Mouse (Mus musculus) right cerebral cortex, postnatal 4 days (tissue): ENCODE measurements around the gene Ubxn2a.
"Not testable (repeated sequence)": the region's sequence is repeated elsewhere in the genome, so short reads cannot be mapped to it uniquely, and the experiment has no call there.

Experiments used
- DNase-seq: peaks from one replicate; pipeline ENCODE4 v3.0.0-alpha.2; 2022

Ubxn2a gene

DNA sequence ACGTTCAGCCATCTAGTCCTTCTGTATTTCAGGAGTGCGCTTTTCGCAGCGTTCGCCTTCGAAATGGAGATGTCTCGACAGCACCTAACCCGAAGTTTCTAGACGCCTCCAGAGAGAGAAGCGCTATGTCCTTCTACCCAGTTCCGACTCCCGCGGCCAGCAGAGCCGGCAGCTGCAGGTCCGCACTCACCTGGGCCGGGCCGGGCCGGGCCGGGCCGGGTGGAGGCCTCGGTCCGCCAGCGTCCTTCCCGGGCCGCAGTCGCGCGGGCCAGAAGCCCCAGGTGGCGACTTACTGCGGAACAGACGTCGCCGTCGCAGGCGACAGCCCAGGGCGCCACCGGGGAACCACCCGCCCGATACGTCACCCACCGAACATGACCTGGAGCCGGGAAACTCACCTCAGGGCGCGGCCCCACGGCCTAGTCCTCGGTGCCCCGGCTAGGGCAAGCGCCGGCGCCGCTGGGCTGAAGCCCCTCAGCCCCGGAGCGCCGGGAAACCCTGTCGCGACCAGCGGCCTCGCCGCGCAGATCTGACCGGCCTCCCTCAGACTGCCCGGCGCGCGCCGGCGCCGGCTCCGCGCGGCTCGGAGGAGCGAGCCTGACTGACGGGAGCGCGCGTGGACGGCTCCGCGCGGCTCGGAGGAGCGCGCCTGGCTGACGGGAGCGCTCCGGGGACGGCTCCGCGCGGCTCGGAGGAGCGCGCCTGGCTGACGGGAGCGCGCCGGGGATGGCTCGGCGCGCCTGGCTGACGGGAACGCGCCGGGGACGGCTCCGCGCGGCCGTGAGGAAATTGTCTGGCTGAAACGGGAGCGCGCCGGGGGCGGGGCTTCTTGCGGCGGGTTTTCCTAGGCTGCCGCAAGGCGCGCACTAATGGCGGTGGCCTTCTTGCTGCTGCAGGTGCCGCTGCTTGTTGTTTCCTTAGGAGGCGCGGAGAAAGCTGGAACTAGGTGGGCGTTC lies at the start of gene Ubxn2a:
Ubxn2a (minus strand) TSS at position 755 of the 956 bp plus-strand sequence.
- DNase-seq, result peak; percentile 97

DNA sequence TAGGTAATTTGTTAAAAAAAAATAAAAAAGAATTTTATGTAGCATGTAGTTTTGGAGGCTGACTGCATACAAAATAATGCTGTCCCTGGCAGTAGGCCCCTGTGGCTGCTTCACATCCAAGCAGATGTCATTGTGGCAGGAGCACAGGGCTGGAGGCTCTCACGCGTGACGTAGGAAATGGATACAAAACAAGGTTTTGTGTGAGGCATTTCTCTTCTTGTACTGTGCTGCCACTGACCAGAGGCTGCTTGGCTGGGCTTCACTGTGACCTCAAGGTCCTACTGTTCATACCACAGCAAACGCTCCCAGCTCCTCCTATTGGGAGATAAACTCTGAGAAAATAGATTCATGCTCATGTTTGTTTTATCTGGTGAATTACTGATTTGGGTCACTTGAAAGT lies 45.7 kb upstream of the Ubxn2a start:
- no peak for DNase-seq

DNA sequence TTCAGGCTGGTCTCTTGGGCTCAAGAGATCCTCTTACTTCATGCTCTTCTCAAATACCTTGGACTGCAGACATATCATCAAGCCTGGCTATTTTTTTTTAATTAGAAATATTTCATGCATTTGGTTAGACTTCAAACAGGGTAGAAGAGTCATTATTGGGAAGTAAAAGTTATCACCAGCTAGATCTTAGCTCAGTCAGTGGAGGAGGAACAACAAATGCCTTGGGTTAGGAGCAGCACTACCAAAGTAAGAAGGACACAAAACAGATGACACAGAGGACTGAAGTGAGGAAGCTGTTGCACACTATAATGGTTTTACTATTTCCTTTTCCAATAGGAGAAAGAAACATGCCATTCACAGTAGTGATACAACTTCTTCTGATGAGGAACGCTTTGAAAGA lies 44.8 kb upstream of the Ubxn2a start:
- no peak for DNase-seq

DNA sequence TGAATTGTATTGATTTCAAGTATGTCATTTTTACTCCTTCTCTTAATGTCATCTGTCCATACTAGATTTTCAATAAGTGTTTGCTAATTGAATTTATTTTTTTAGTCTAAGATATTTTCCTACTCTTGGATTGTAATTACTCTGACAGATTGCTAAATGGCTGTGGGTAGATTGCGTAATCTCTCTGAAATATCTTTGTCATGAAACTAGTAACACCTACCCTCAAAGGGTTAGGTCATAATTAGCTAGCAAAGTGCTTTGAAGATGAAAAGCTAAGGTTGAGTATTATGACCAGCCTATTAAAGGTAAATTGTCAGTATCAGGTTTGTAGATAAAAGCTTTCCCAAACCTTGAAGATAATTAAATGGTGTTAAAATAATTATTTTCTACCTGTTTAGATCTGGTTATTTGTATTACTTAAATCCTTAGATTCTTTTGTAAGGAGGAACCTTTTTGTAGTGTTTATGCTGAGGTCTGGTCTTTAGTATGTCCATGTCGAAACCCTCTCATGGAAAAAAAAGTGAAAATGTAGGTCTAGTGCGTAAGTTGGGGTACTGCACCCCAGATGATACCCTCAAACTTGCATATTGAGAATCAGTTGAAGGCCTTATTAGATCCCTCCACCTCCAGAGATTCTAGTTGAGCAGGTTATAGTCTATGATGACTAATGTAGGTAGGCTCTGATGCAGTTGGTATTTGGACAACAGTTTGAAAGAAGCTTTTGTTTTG lies 23.5 kb upstream of the Ubxn2a start:
- DNase-seq, result no peak

DNA sequence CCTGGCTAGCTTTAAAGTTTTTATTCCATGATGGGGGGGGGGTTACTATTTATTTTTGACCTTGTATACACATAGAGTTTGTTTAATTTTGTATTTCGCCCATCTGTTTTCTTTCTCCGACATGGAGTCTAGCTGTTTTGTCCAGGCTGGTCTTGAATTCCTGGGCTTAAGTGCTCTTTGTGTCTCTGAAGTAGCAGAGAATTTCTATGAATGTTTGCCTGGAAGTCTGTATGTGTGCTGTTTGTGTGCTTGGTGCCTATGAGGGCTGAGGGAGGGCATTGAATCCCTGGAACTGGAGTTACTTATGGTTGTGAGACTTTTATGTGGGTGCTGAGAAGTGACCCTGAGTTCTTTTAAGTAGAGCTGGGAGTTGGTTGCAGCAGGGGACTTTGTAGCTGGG lies 20.7 kb upstream of the Ubxn2a start:
- DNase-seq, result no peak

DNA sequence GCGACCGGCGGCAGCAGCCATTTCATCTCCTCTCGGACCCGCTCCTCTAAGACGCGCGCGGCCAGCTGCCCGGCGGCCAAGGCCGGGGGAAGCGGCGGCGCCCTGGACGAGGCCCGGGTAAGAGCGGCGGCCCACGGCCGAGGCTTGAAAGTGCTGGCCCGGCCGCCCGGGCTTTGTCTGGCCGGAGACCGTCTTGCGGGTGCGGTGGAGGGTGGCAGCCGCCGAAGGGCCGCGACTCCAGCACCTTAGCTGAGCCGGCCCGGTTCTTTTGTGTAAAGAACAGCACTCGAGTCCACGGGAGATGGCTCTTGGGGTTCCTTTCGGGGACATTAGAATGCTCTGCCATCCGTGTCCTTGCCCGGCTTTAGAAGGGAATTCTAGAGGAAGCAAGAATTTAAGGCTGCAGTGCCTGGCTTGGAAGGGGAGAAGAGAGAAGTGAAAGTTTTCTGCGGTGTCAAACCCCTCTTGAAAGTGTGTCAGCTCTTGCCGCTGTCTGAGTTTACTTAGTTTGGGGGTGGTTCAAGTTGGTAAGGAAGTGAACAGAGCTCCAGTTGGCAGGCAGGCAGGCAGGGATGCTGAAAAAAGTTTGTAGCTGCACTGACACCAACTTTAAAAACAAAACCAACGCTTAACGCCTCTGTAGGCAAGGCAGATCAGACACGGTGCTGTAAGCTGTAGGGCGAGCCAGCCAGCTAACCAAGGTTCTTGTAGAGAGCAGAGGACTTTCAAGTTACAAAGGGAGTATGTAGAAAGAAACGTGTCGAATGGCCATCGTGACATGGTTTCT lies 10.5 kb upstream of the Ubxn2a start:
- peak; percentile 38 for DNase-seq

DNA sequence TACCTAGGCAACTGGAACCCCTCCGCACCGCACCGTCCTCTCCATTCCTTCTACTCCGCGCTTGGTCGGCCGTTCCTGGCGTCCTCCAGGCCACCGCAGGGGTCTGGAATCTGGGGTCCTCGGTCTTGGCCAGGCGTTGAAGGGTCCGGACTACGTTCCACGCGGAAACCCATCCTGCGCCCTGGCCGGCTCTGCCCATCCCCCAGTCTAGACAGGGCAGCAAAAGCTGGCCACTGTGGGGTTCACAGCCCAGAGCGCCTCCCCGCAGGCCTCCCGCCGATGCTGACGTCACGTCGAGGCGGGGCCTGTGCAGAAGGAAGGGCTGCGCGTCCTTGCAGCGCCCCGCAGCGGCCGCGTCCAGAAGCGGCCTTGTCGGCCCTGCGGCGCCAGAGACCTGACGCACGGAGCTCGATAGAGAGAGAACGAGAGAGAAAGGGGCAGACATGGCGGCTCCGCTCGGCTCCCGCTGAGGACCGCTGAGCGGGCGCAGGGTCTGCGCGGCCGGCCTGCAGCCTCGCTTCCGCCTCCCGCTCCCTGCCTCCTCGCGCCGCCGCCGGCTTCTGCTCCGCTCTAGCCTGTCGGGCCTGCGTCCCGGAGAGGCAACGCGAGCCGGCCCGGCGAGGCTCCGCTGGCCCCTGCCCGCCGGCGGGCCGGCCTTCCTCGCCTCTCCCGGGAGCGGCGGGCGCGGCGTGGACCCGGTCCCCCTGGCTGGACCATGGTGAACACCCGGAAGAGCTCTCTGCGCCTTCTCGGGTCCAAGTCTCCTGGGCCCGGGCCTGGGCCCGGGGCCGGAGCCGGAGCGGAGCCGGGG lies 9.7 kb upstream of the Ubxn2a start, which contains the start of gene Atad2b:
Atad2b (plus strand) TSS at position 360 of the 811 bp plus-strand sequence.
- DNase-seq, result peak; percentile 96

DNA sequence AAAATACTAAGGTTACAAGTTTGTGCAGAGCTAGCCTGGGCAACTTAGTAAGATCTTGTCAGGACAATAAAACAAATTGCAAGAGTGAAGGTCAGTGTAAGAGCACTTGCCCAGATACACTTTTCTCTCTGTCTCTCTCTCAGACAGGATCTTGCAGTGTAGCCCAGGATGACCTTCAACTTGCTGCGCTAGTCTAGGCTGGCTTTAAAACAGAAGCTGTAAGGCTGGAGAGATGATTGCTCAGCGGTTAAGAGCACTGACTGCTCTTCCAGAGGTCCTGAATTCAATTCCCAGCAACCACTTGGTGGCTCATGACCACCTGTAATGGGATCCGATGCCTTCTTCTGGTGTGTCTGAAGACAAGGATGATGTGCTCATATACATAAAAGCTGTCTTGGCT lies 7.4 kb upstream of the Ubxn2a start:
- DNase-seq, result no peak

DNA sequence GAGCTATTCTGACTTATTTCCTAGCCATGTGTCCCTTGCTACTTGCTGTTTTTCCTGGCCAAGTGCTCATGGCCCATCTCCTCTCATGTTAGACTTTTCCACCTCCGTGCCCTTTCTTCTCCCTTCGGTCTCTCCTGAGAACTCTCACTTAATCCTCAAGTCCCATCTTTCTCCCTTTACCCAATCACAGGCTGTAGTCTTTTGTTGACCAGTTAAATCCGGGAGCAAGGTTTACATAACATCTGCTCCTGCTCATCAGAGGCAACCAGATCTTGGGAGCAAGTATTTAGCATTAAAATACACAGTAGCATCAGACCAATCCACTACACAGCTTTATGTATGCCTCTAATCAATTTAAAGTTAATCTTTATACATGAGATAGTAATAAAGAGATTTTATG lies 6.9 kb upstream of the Ubxn2a start:
- no peak for DNase-seq

DNA sequence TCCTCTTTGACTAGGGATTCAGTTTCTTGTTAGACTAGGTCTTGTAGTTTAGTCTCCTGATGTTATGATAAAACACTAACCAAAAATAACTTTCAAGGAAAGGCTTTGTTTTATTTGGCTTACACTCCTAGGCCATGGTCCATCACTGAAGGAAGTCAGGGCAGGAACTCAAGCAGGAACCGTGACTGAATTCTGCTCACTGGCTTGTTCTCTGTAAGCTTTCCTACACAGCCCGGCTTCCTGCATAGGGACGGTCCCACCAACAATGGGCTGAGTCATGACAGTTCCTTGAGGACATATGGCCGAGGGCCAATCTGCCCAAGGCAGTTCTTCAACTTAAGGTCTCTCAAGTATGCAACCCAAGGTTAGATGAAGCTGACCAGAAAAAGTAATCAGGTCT lies 4.2 kb upstream of the Ubxn2a start:
- no peak for DNase-seq

DNA sequence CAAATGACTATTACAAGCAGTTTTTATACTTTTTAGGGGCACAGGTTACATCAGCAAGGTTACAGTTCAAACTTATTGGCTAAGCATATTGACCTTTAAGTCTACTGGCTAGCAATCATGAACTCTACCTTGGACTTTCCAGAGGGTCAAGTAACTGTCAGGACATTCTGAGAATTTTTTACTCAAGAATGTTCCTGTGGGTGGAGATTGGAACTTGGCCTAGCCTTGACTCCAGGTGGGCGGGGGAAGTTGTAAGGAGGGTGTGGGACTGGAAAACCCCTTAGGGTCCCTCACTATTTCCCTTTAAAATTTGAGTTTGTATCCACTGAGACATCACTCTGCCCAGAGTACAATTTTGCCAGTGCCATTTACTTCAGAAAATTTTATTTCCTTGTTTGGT lies 3.0 kb upstream of the Ubxn2a start:
- not testable (repeated sequence) for DNase-seq

DNA sequence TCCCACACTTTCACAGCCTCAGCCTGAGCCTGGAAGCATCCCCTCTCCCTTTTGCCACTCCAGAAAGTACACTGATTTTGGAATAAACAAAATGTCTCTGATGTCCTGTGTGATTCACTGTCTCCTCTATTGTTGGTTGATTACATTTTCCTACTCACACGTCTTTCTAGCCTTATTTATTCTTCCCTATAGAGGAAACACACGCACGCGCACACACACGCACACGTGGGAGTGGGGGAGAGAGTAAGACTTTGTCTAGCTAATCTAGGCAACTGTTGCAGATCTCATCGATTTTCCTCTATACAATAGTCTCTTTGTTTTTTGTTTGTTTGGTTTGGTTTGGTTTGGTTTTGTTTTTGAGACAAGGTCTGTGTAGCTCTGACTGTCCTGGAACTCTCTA lies 886 bp upstream of the Ubxn2a start:
- DNase-seq, result no peak

DNA sequence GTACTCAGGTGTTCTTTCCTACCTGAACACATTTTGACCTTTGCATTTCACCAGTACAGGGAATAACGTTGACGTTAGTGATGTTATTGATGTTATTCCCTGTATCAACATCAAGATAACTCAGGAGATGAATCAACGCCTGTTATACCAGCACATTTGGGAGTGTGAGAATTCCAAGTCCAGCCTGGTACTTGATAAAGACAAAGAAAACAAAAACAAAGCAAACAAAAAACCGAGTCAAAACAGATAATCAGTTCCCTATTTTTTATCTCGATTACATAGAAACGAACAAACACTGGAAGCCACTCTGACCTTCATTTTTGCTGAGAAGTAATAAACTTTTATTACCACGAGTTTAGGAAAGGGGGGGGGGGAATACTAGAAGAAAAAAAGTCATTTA lies 1.0 kb downstream of the Ubxn2a start:
- no peak for DNase-seq

DNA sequence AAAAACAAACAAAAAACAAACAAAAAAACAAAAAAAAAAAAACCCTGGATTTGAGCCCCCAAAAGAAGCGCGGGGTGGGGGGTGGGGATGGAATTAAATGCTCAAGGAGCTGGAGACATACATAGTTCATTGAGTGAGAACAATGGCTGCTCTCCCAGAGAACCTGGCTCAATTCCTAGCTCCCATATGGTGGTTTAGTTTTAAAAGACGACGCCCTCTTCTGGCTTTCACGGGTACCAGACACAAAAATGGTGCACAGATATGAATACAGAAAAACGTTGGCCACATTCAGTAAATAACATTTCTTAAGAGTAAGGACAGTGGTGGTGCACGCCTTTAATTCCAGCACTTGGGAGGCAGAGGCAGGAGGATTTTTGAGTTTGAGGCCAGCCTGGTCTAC lies 1.6 kb downstream of the Ubxn2a start:
- no peak for DNase-seq

DNA sequence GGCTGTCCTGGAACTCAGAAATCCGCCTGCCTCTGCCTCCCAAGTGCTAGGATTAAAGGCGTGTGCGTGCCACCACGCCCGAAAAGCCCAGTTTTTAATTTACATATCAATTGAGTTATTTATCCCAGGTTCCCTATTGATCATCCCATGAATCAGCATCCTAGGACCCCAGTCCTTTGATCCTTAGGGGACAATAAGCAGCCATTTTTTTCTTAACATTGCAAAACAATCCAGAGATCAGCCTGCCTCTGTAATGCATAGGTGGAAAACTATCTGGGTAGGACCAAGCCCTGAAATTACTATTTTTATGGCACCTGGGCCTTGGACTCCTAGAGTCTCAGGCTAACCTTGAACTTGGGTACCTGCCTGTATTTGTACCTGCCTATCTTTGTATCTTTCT lies 9.5 kb downstream of the Ubxn2a start:
- DNase-seq, result no peak

DNA sequence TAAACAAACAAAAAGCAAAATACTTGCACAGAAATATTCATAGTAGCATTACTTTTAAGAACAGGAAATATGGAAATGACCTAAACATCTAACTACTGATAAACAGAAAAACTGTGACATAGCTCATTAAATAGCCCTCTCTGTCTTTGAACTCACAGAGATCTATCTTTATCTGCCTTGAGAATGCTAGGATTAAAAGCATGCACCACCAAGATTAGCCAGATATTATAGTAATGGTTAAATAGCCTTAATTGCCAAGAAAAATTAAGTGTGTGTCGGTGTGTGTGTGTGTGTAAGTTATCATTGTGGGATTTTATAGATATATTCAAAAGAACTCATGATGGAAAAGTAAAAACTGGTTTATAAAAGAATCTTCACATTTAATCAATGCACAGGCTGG lies 17.6 kb downstream of the Ubxn2a start:
- DNase-seq, result no peak

DNA sequence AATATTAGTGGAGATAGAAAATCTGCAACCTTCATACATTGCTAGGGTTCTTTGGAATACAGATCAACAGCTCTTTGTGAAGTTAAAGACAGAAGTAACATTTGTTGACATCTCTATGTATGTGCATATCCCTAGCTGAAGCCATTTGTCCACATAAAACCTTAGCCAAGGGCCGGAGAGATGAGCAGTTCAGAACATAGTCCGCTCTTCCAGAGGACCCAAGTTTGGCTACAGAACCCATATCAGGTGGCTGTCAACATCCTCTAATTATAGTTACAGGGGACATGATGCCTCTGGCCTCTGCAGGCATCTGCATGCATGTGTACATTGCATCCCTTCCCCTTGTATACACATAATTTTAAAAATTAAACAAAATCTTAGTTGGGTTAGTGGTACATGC lies 18.3 kb downstream of the Ubxn2a start:
- no peak for DNase-seq

DNA sequence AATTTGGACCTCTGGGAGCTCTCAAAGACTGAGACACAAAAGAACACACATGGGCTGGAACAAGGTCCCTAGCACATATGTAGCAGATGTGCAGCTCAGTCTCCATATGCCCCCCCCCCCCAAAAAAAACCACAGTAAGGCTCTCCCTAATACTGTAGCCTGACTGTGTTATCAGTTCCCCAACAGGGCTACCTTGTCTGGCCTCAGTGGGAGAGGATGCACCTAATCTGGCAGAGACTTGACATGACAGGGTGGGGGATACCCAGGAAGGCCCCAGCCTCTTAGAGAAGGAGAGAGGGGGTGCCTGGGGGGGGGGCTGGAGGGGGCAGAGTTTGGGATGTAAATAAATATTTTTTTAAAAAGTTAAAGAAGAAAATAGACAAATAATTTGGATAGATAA lies 18.8 kb downstream of the Ubxn2a start:
- DNase-seq, result no peak

DNA sequence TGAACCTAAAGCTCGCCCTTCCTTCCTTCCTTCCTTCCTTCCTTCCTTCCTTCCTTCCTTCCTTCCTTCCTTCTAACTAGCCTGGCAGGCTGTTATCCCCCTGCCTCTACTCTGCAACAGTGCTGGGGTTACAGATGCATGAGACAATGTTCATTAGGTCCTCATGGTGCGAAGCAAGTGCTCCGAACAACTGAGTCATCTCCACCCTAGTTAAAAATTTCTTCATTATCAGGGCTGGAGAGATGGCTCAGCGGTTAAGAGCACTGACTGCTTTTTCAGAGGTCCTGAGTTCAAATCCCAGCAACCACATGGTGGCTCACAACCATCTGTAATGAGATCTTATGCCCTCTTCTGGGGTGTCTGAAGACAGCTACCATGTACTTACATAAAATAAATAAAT lies 20.9 kb downstream of the Ubxn2a start:
- DNase-seq, result not testable (repeated sequence)

DNA sequence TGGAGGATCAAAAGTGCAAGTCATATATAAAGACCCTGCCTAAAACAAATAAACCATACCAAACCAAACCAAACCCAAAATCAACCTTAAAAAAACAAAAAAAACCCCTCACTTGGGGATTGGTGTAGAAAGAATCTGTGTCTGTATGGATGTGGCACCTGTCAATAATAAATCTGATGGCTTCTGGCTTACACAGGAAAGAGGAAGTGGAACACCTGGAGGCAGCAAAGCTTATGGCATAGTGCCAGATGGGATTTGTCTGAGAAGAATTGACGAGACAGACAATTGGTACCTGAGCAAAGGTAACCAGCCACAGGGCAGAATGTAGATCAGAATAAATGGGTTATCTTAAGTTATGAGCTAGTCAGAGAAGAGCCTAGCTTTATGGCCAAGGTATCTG lies 22.4 kb downstream of the Ubxn2a start:
- no peak for DNase-seq

DNA sequence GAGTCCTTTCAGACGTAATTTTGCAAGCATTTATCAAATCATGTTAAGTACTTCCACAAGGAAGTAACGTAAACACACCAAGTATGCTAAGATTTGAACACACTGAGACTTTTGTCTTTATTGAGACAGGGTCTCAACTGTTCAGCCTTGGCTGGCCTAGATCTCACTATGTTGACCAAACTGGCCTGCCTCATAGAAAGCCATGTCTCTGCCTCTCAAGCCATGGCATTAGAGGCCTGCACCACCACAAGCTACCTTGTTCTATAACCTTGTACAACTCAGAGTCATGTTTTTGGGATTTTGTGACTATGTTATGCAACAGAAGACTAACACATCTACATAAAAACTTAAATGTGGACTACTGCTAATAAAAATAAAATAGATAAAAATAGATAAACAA lies 25.4 kb downstream of the Ubxn2a start:
- no peak for DNase-seq

DNA sequence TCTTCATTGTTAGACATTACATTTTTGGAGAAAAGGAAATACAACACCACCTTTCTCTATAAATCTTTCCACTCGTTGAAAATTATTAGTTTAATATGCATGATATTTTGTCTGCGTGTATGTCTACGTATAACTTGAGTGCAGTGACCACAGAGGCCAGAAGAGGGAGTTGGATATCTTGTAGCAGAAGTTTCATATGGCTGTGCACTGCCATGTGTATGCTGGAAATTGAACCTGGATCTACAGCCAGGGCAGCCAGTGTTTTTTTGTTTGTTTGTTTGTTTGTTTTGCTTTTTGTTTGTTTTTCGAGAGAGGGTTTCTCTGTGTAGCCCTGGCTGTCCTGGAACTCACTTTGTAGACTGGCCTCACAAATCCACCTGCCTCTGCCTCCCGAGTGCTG lies 28.5 kb downstream of the Ubxn2a start:
- DNase-seq, result no peak
